Mouse (Mus musculus) spleen, embryonic (tissue): ENCODE data around the gene Cfap61.

Source experiments
- CTCF ChIA-PET: fragments of 350-600 bp; sonication (Branson Sonifier 250); formaldehyde crosslinking; loops from one replicate; lab custom pipeline; 2022; lab: Charles Lee

Gene Cfap61

DNA sequence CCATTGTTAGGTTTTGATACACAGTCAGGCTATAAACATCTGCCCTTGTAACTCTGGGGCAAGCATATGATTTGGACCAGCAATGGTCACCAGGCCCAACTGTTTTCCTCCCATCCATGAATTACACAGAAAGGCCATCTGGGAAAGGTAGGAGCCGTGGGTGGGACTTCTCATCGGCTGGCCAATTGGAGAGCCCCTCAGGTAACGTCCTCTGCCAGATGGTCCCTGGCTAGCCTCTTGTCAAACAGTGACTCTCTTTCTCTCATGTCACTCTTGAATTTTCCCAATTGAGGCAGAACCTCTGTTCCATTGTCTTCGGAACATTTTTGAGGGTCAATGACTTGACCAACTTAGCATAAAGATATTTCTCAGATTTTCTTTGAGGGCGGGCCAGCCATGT, 213.2 kb downstream of the Cfap61 start:
- CTCF ChIA-PET: no interaction called here

- CTCF ChIA-PET: no interaction called here
Observed at GRCm38 (mm10) chr2:146149206-146149974, 214.8 kb downstream of the Cfap61 start.

DNA sequence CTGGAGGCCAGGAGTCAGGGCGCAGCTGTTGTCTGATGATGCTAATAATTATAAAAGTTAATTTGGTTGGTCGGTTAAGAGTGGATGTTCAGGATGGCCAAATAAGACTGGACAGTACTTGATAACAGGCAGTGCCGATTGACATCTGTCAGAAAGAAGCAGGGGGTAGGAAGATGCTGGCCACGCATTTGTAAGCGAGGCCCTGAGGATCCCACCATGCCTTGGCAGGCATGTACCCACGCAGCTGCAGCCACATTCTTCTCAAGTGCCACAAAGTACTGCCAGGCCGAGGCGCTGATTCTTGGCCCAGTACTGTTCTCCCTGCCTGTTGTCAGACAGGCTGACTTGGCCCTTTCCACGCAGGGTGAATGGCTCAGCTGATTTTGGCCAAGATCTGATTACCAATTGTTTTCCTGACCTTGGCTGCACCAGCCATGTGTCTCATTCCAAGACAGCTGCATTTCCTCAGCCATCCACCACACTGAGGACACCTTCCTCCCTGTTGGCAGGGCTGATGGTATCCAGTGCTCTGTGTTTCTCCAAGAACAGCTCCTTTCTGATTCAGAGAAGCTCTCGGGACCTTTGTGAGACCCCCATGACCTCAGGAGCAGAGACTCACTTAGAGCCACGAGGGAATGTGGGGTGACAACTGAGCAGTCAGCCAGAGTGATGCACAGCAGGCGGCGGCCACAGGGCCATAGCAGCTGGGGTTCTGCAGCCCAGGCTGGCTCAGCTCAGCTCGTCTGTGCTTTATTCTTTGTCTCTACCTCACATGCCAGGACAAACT, 233.6 kb downstream of the Cfap61 start:
- CTCF ChIA-PET: no interaction called here

GRCm38 (mm10) chr2:146169492-146169891, 234.9 kb downstream of the Cfap61 start:
- CTCF ChIA-PET: no interaction called here

GRCm38 (mm10) chr2:146172106-146172505, 237.5 kb downstream of the Cfap61 start:
- CTCF ChIA-PET: no interaction called here

- CTCF ChIA-PET: no interaction called here
Observed at GRCm38 (mm10) chr2:146174173-146174572, 239.6 kb downstream of the Cfap61 start.

DNA sequence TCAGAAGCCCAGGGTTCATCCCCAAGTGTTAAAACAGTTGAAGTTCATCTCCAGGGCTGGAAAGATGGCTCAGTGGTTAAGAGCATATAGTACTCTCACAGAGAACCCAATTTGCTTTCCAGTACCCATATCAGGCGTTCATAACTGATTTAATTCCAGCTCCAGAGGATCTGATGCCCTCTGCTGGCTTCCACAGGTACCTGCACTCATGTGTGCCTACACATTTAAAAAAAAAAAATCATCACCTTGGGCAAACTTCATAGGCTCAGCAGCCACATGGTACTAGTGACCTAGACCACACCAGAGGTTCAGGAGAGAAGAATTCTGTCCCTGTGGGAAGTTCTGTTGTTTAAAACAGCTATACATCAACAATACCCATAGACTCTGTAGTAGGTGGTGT, 244.1 kb downstream of the Cfap61 start:
- CTCF ChIA-PET: no interaction called here

DNA sequence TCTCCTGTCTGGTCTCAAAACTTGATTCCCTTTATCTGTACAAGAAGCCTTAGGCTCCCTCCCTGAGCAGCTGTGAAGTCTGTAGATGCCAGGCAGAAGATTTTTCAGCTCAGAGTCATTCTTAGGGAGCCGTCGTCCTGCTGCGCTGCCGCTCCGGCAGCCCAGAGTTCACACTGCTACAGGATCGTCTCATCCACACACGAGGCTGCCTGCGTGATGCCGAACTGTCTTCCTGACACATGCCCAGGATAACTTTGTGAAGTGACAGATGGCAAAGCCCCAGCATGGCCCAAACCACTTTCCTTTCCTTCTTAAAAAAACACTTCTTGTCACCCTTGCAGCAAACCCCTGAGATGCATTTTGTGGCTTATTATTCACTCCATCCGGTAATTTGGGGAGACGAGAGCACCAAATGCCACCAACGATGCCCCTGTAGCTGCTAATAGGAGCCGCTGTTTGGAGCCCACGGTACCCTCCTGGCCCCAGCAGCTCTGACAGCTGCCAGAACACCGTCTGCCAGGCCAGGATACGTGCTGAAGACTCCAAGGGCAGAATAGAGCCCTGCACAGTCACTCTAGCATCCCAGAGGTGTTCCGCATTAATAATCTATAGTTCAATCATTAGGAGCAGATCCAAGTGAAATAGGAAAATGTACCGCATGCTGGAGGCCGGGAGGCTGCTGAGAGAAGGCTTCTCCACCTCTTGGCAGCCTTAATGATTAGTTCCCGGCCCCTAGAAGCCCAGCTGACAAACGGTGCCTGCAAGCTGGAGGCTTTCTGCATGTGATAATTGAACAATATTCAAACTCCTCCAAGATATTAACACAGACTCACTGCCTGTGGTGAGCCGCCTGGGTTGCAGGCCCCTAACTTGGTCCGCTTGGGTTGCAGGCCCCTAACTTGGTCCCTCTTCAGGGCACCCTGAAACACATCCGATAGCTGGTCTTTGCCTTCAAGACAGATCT, 249.5 kb downstream of the Cfap61 start:
- CTCF ChIA-PET: interaction anchor here (0.6 kb wide), 1 partner anchor 46 kb away, joined by 5 read pairs; no protein-coding TSS in a partner anchor

DNA sequence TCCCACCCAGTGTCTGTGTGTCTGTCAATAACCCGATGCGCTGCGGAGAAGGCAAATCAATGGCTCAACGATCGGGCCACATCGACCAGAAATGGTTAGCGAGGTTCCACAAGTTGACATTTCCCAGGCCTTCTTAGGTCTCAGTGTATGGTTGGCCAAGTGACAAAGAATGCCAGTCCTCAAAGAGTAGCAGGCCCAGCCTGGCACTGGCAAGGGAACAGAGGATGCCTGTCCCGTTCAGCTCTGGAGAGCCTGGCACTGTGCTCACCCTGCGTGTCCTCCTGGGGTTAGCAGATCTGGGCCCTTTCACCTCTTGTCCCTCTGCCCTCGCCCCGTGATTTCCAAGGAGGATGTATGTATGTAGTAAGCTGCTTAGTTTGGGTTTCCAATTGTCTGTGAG, 261.5 kb downstream of the Cfap61 start:
- CTCF ChIA-PET: no interaction called here

DNA sequence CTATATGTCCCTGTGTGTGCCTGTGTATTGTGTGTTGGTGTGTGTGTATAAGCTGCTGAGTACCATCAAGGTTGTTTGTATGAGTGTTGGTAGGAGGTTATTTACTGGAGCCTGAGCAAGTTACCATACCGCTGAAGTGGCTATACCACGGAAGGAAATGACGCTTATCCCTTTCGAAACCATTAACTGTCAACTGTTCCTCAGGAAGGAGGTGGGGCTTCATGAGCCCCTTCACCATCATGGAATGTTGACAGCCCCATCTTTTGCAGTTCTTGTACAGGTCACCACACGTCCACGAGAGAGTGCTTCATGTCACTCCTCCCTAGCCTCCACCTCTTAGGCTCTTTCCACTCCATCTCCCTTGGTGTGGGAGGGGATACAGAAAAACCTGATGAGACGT, 263.4 kb downstream of the Cfap61 start:
- CTCF ChIA-PET: no interaction called here

- CTCF ChIA-PET: no interaction called here
Observed at GRCm38 (mm10) chr2:146210968-146211367, 276.4 kb downstream of the Cfap61 start.

DNA sequence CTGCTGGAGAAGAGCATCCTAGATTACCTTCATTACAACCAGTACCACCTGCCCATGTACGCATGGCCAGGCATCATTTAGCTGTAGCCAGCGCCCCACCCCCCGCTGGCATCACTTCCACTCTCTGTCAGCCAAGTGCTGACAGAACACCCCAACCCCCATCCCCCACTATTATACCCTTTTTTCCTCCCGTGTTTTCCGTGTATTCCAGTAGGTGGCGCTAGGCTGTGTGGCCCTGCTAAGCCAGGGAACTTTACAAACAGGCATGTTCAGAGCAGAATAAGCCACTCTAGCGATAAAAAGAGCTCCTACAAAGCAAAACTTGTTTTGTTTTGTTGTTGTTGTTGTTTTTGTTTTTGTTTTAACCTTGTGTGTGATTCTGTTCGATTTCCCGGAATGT, 280.1 kb downstream of the Cfap61 start:
- CTCF ChIA-PET: no interaction called here

- CTCF ChIA-PET: interaction anchor here (0.6 to 0.7 kb wide), 2 partner anchors 185 to 395 kb away, joined by 9 to 10 read pairs; no protein-coding TSS in a partner anchor
Observed at GRCm38 (mm10) chr2:146216111-146217064, 281.8 kb downstream of the Cfap61 start.

DNA sequence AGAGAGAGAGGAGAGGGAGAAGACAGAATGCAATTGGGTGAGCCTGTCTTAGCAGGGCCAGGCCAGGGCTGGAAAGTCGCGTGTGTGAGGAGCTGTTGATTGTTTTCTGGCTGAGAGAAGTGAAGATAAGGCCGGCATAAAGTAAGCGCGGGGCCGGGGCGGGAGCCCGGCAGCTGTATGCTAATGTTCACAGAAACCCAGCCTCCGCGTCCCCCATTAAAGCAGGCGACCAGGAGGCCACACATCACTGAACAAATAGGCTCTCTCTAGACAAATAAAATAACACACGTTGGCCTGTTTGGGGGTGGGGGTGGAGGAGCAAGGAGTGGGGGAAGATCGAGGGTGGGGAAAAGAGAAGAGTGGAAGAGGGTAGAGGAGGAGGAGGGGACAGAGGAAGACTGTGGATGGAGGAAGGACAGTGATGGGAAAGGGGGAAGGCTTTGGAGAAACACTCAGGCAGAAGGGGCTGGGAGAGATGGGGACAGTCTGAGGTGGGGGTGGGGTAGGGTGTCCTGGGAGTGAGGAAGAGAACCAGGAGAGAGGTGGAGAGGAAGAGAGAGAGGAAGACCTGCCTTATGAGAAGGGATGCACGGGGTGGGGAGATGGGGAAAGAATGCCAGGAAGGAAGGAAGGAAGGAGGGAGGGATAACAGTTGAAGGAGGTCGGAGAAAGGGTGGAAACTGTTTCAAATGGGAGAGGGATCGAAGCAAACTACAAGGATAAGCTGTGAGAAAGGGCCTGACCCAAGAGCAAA, 282.8 kb downstream of the Cfap61 start:
- CTCF ChIA-PET: interaction anchor here (0.6 to 0.7 kb wide), 2 partner anchors 184 to 394 kb away, joined by 9 to 10 read pairs; no protein-coding TSS in a partner anchor

GRCm38 (mm10) chr2:146218161-146218691, 283.6 kb downstream of the Cfap61 start:
- CTCF ChIA-PET: no interaction called here

DNA sequence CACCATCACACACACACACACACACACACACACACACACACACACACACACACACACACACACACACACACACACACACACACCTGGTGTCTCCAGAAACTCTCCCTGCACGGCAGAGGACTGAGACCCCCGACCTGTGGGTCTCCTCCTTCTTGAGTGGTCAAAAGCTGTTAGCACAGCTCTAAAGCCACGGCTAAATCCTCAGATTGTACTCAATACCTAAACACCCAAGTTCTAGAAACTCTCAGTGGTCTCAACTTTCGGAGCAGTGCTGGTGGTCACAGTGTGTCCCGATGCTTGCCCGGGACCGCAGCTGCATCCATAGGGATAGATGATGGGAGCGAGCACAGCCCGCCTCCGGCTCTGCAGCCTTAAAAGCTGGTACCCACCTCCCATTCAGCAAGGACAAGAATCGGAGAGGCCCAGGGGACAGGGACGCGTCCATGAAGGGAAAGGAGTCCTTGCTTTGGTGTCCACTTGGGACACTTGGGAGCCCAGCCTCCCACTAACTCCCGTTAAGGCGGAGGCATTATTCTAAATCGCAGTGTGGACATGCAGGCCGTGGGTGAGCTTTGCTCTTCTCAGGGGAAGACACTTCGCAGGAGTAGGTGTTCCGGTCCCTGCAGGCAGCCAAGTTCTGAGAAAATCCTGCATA, 284.4 kb downstream of the Cfap61 start:
- CTCF ChIA-PET: no interaction called here

DNA sequence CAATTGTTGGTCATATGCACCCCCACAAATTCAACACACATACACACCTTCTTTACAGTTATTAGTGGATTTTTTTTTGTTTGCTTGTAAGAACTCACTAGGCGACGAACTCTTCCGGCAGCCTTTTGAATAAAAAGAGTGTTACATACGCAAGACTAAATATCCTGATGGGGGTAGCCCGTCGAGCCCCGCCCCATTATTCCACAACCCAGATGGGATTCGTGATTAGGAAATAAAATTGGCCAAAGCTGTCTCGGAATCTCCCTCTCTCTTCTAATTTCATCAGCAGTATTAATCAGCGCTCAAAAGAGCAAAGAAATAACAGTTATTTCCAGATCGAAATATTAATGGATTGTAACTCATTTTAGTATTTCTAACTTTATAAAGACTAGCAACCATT, 285.2 kb downstream of the Cfap61 start:
- CTCF ChIA-PET: no interaction called here

- CTCF ChIA-PET: no interaction called here
Observed at GRCm38 (mm10) chr2:146220591-146221075, 286.0 kb downstream of the Cfap61 start.
